Mouse (Mus musculus): ENCODE data around the gene Dlgap1. TPM values are rescaled to one million over a fixed set of nuclear protein-coding genes. Genes with fewer than 3 reads are reported as not detected.

The Dlgap1 gene
- polyA plus RNA-seq, 1 experiment from 2014 or later, result 2.9 TPM

DNA sequence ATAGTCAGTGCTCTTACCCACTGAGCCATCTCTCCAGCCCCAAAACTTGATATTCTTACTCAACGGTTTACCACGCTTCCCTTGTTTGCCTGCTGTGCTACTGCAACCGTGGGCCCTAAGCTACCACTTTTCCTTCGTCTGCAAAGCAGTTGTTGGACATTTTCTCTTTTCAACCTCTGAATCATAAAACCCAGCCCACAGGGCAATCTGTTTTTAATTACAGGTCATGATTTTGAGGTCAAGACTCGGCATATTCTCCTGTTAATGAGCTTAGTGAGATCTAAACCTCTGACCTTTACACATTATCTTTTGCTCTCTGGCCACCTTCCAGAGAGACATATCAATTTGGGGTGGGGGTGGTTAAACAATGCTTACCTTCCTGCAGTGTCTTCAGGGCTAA, 869.7 kb downstream of the Dlgap1 start:
- ATAC-seq (replicated peaks; ENCODE audit: low FRiP score, low TSS enrichment, low read depth), result no peak
- Histone ChIP-seq H3K27me3 (replicated peaks; ENCODE audit: control insufficient read depth, insufficient read depth, low read length) (no peaks in the 10 kb centered on the region; the same call in 1 of the 2 replicates), H3K4me2 (ENCODE audit: low read length) (no peak overlapping the region), H3K27ac (ENCODE audit: low read depth) (no peak overlapping the region), H3K4me1 (replicated peaks; ENCODE audit: control insufficient read depth, insufficient read depth, low read length) (peaks cover 8% of the 10 kb centered on the region), H3K9me3 (ENCODE audit: control insufficient read depth, low read length) (no peaks in the 10 kb centered on the region), H3K9ac (ENCODE audit: low read length) (no peak overlapping the region), H3K4me3 (ENCODE audit: low read depth, low read length) (no peak overlapping the region), H3K36me3 (ENCODE audit: control insufficient read depth, insufficient read depth, low read length) (peaks cover 31% of the 10 kb centered on the region)
- 64% methylated on average over 5 of the region's 5 CpGs for WGBS
- no peak for DNase-seq (ENCODE audit: low spot score)

- Histone ChIP-seq H3K9me3 (ENCODE audit: control insufficient read depth, low read length) (no peaks in the 10 kb centered on the region), H3K4me1 (replicated peaks; ENCODE audit: control insufficient read depth, insufficient read depth, low read length) (peaks cover 31% of the 10 kb centered on the region), H3K4me2 (ENCODE audit: low read length) (no peak overlapping the region), H3K9ac (ENCODE audit: low read length) (no peak overlapping the region), H3K27me3 (replicated peaks; ENCODE audit: control insufficient read depth, insufficient read depth, low read length) (no peaks in the 10 kb centered on the region), H3K36me3 (ENCODE audit: control insufficient read depth, insufficient read depth, low read length) (peaks cover 55% of the 10 kb centered on the region), H3K27ac (ENCODE audit: low read depth) (peak overlapping the region; percentile 43), H3K4me3 (ENCODE audit: low read depth, low read length) (no peak overlapping the region)
- no peak for ATAC-seq (replicated peaks; ENCODE audit: low FRiP score, low TSS enrichment, low read depth)
- DNase-seq (ENCODE audit: low spot score), result no peak
- WGBS, result 63% methylated on average over 4 of the region's 4 CpGs
Measured at GRCm38 (mm10) chr17:70843252-70843651, 874.4 kb downstream of the Dlgap1 start.

DNA sequence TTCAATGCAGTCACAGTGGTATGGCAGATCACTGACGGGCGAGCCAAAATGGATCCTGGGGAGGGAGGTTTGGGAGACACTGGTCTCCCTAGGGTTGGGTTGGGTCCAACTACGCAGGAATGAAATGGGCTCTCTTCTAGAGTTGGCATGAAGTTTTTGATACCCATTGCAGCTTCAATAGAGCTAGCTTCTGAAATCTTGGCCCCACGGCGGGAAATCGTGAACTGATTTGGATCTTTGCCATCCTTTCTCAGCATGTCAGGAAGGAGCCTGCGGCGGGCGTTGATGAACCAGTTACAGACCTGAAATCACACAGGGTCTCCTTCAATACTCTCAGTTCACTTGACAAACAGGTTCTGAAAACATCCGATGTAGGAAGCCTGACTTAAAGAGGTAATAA, 876.1 kb downstream of the Dlgap1 start:
- Histone ChIP-seq H3K36me3 (ENCODE audit: control insufficient read depth, insufficient read depth, low read length) (peaks cover 44% of the 10 kb centered on the region), H3K27me3 (replicated peaks; ENCODE audit: control insufficient read depth, insufficient read depth, low read length) (no peaks in the 10 kb centered on the region), H3K4me2 (ENCODE audit: low read length) (peak overlapping the region; percentile 28), H3K27ac (ENCODE audit: low read depth) (peak overlapping the region; percentile 64), H3K4me3 (ENCODE audit: low read depth, low read length) (no peak overlapping the region), H3K9me3 (ENCODE audit: control insufficient read depth, low read length) (no peaks in the 10 kb centered on the region), H3K4me1 (replicated peaks; ENCODE audit: control insufficient read depth, insufficient read depth, low read length) (peaks cover 31% of the 10 kb centered on the region), H3K9ac (ENCODE audit: low read length) (no peak overlapping the region)
- DNase-seq (ENCODE audit: low spot score), result no peak
- WGBS, result 71% methylated on average over 10 of the region's 10 CpGs
- ATAC-seq (replicated peaks; ENCODE audit: low FRiP score, low TSS enrichment, low read depth), result no peak; the same call in 1 of the 2 replicates

DNA sequence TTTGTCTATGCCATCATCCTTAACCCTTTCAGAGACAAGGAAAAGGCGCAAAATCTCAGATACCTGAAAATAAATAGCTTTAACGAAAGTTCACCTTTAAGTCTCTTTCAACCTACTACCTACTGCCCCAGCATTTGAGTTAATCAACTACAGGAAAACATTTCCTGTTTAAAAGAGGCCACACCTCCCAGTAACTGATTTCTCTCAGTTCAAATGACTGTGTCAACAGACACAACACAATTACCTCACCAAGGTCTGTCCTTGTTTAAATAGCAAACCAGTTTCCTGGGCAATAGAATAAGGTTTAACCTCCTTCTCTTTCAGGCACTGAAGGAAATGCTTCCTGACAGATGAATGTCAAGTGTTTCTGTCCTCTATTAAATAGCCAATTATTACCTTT, 876.7 kb downstream of the Dlgap1 start:
- DNase-seq (ENCODE audit: low spot score), result no peak
- Histone ChIP-seq H3K9ac (ENCODE audit: low read length) (no peak overlapping the region), H3K9me3 (ENCODE audit: control insufficient read depth, low read length) (no peaks in the 10 kb centered on the region), H3K27ac (ENCODE audit: low read depth) (peak overlapping the region; percentile 80), H3K27me3 (replicated peaks; ENCODE audit: control insufficient read depth, insufficient read depth, low read length) (no peaks in the 10 kb centered on the region), H3K4me1 (replicated peaks; ENCODE audit: control insufficient read depth, insufficient read depth, low read length) (peaks cover 31% of the 10 kb centered on the region), H3K4me3 (ENCODE audit: low read depth, low read length) (no peak overlapping the region), H3K36me3 (ENCODE audit: control insufficient read depth, insufficient read depth, low read length) (peaks cover 38% of the 10 kb centered on the region), H3K4me2 (ENCODE audit: low read length) (peak overlapping the region; percentile 28)
- peak; percentile 38 for ATAC-seq (replicated peaks; ENCODE audit: low FRiP score, low TSS enrichment, low read depth)
- 62% methylated on average over 2 of the region's 2 CpGs for WGBS

GRCm38 (mm10) chr17:70846111-70846644, 877.3 kb downstream of the Dlgap1 start:
- H3K4me2 ChIP-seq (ENCODE audit: low read length), result peak overlapping the region; percentile 99
- H3K27me3 ChIP-seq (replicated peaks; ENCODE audit: control insufficient read depth, insufficient read depth, low read length), result no peaks in the 10 kb centered on the region
- 0 out of 2 replicates have a peak overlapping the region, but pooled peaks have one; percentile 27 for H3K9ac ChIP-seq (ENCODE audit: low read length)
- H3K4me1 ChIP-seq (replicated peaks; ENCODE audit: control insufficient read depth, insufficient read depth, low read length), result peaks cover 31% of the 10 kb centered on the region
- no peaks in the 10 kb centered on the region for H3K9me3 ChIP-seq (ENCODE audit: control insufficient read depth, low read length)
- ATAC-seq (replicated peaks; ENCODE audit: low FRiP score, low TSS enrichment, low read depth) (no peak), DNase-seq (ENCODE audit: low spot score) (no peak)
- peak overlapping the region; percentile 80 for H3K27ac ChIP-seq (ENCODE audit: low read depth)
- no peak overlapping the region for H3K4me3 ChIP-seq (ENCODE audit: low read depth, low read length)
- H3K36me3 ChIP-seq (ENCODE audit: control insufficient read depth, insufficient read depth, low read length), result peaks cover 38% of the 10 kb centered on the region
- WGBS, result 52% methylated on average over 8 of the region's 8 CpGs

DNA sequence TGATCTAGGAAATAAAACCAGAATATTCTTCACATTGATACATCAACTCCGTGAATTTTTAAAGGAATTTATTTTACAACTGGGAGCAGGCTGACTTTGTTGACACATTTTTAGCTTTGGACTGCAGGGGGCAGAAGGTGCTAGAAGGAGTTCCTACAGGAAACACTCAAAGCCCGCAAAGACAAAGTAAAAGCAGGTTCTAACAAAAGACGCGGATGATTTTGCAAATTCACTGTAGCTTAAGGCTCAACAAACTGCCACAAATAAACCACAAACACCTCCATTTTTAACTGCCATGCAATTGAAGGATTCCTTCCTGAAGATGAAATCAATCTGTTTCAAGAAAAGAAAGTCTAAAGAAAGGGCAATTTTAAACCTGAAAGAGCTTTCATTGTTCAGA, 878.2 kb downstream of the Dlgap1 start:
- peak overlapping the region; percentile 67; the same call in 1 of the 2 replicates for H3K4me3 ChIP-seq (ENCODE audit: low read depth, low read length)
- peak overlapping the region; percentile 92; the same call in 1 of the 2 replicates for H3K9ac ChIP-seq (ENCODE audit: low read length)
- H3K4me1 ChIP-seq (replicated peaks; ENCODE audit: control insufficient read depth, insufficient read depth, low read length), result peaks cover 31% of the 10 kb centered on the region
- ATAC-seq (replicated peaks; ENCODE audit: low FRiP score, low TSS enrichment, low read depth) (no peak), DNase-seq (ENCODE audit: low spot score) (no peak)
- peak overlapping the region; percentile 99 for H3K4me2 ChIP-seq (ENCODE audit: low read length)
- WGBS, result 1% methylated on average over 4 of the region's 4 CpGs
- H3K27me3 ChIP-seq (replicated peaks; ENCODE audit: control insufficient read depth, insufficient read depth, low read length), result no peaks in the 10 kb centered on the region
- peaks cover 36% of the 10 kb centered on the region for H3K36me3 ChIP-seq (ENCODE audit: control insufficient read depth, insufficient read depth, low read length)
- no peaks in the 10 kb centered on the region for H3K9me3 ChIP-seq (ENCODE audit: control insufficient read depth, low read length)
- 0 out of 2 replicates have a peak overlapping the region, but pooled peaks have one; percentile 80 for H3K27ac ChIP-seq (ENCODE audit: low read depth)

DNA sequence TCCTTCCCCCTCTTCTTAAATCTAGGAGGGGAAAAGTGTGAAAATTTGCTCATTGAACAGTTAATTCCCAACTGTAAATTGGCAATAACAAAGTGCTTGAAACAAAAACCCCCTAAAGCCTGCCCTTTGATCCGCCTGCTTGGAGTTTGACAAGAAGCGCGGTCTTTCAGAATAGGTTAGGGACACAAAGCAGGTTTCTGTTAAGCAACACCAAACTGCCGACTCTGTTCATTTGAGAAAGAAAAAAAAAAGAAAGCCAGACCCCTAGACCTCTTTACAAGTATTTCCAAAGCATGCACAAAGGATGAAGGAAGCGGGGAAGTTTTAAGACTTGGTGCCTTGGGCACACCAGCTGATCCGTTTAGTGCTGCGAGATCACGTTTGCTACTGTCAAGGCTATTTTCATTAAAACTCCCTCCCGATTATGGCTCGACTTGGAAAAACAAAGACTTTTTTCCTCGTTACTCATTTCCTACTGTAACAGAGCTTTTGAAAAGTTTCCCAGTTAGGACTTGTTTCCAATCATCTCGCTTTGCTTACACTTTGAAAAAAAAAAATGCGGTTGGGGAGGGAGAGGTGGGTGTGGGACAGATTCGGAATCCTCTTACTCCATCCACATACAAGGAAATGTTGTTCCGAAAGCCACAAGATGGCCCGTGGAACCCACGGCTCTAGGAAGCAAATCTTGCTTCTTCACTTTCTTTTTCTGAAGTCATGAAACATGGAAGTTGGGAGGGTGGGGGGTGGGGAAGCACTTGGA, 879.1 kb downstream of the Dlgap1 start:
- DNase-seq (ENCODE audit: low spot score) (no peak), ATAC-seq (replicated peaks; ENCODE audit: low FRiP score, low TSS enrichment, low read depth) (no peak)
- H3K36me3 ChIP-seq (ENCODE audit: control insufficient read depth, insufficient read depth, low read length), result peaks cover 31% of the 10 kb centered on the region
- peak overlapping the region; percentile 99 for H3K4me2 ChIP-seq (ENCODE audit: low read length)
- peak overlapping the region; percentile 97 for H3K27ac ChIP-seq (ENCODE audit: low read depth)
- H3K9ac ChIP-seq (ENCODE audit: low read length), result peak overlapping the region; percentile 92
- peaks cover 31% of the 10 kb centered on the region for H3K4me1 ChIP-seq (replicated peaks; ENCODE audit: control insufficient read depth, insufficient read depth, low read length)
- WGBS, result 1% methylated on average over 17 of the region's 17 CpGs
- H3K9me3 ChIP-seq (ENCODE audit: control insufficient read depth, low read length), result no peaks in the 10 kb centered on the region
- H3K4me3 ChIP-seq (ENCODE audit: low read depth, low read length), result peak overlapping the region; percentile 67
- H3K27me3 ChIP-seq (replicated peaks; ENCODE audit: control insufficient read depth, insufficient read depth, low read length), result no peaks in the 10 kb centered on the region

DNA sequence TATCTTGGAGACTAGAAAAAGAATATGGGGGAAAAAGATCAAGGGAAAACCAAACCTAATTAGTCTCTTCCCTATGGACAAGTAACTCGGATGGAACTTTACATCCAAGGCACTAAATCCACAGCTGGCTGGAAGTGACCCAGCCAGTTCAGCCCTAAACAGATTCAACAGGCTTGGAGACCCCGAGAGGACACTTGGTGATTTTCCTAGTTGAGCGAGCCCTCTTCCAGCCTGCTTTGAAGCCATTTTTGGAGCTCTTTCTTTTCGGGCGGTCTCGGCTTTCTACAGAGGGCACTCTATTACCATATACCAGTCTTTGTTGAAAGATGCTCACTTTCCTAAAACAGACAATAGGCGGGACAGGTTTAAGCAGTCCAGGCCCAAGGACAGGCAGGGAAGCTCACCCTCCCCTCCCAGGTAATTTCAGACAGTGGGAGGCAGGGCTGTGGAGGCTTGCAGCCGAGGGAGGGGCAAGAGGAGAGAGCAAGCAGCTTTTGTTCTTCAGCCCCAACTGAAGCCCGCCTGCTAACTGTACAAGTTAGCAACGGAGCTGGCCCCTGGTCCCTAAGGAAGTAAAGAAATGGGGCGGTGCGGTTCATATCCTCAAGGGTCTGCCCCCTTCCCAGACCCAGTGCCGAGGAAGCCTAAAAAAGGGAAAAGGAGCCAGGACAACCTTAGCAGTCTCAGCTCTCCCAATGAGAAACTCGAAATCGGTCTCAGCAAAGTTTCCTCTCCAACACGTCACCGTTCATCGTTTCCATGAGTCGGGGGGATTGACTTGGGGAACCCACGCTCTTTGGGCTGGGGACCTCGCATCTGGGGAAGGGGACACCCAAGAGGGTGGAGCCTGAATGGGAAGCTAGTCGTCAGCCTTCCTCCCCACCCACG, 879.9 kb downstream of the Dlgap1 start:
- Histone ChIP-seq H3K9me3 (ENCODE audit: control insufficient read depth, low read length) (no peaks in the 10 kb centered on the region), H3K27me3 (replicated peaks; ENCODE audit: control insufficient read depth, insufficient read depth, low read length) (no peaks in the 10 kb centered on the region), H3K9ac (ENCODE audit: low read length) (peak overlapping the region; percentile 92), H3K36me3 (ENCODE audit: control insufficient read depth, insufficient read depth, low read length) (peaks cover 23% of the 10 kb centered on the region), H3K4me3 (ENCODE audit: low read depth, low read length) (peak overlapping the region; percentile 67), H3K4me1 (replicated peaks; ENCODE audit: control insufficient read depth, insufficient read depth, low read length) (peaks cover 28% of the 10 kb centered on the region), H3K4me2 (ENCODE audit: low read length) (peak overlapping the region; percentile 99), H3K27ac (ENCODE audit: low read depth) (peak overlapping the region; percentile 97)
- ATAC-seq (replicated peaks; ENCODE audit: low FRiP score, low TSS enrichment, low read depth) (peak; percentile 16), DNase-seq (ENCODE audit: low spot score) (peak; percentile 77)
- WGBS, result under 1% methylated on average over 23 of the region's 23 CpGs
